Mouse (Mus musculus) ES-Bruce4 (cell line): Measurements from ENCODE around the gene Suv39h2.

Experiments
- CTCF ChIP-seq: IDR thresholded peaks from one replicate; pipeline ENCODE4 v1.8.1; 2011; ENCODE audit warnings: low read depth, low read length
- EP300 ChIP-seq: IDR thresholded peaks from 2 replicates; pipeline ENCODE4 v1.6.1; 2011; ENCODE audit warnings: low read depth, low read length; ENCODE audit not compliant: insufficient read depth
- POLR2A ChIP-seq: IDR thresholded peaks from one replicate; pipeline ENCODE4 v1.8.1; 2011; ENCODE audit warnings: low read length; ENCODE audit not compliant: insufficient read depth

- no peak for TF ChIP-seq CTCF
- no peak for TF ChIP-seq POLR2A
- no peak for TF ChIP-seq EP300
These were observed 448 bp downstream of the Suv39h2 start for GRCm38 (mm10) chr2:3474361-3474805.
